Mouse (Mus musculus): ENCODE measurements at regions not wholly inside any gene's neighbourhood (a gene's known extent, or its start where the extent isn't known, plus 50 kb on each side); places are given as distances from the start of the nearest gene placed in this dataset.
A peak's percentile ranks its signal among the peaks of the same experiment; 100 is the strongest.

DNA sequence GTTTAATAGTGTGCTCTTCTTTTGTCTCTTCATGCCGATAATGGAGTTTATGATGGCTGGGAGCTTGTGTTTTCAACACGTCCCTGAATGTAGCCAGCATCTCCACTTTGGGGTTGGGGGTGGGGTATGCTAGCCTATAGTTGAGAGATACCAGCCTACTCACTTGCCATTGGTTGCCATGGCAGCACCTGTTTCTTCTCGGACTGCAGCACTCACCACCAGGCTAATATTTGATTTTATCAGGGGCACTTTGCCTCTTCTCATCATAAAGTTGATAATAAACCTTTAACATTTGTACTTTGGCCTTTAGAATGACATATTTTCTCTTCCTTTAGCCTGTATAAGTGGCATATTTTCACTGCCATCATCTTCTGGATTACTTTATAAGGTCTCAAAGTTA lies 168.9 kb upstream of the Rasgrp1 start:
- Histone ChIP-seq H3K9ac (no peak overlapping the region), H3K4me3 (no peak overlapping the region), H3K36me3 (no peaks in the 10 kb centered on the region), H3K4me1 (no peaks in the 10 kb centered on the region), H3K4me2 (no peak overlapping the region), H3K27me3 (no peaks in the 10 kb centered on the region), H3K9me3 (no peaks in the 10 kb centered on the region), H3K27ac (no peak overlapping the region)
- ATAC-seq (ENCODE audit: insufficient number of reproducible peaks, insufficient read depth, low FRiP score, low TSS enrichment, low read depth): no peak
- WGBS: 83% methylated on average over 3 of the region's 3 CpGs

DNA sequence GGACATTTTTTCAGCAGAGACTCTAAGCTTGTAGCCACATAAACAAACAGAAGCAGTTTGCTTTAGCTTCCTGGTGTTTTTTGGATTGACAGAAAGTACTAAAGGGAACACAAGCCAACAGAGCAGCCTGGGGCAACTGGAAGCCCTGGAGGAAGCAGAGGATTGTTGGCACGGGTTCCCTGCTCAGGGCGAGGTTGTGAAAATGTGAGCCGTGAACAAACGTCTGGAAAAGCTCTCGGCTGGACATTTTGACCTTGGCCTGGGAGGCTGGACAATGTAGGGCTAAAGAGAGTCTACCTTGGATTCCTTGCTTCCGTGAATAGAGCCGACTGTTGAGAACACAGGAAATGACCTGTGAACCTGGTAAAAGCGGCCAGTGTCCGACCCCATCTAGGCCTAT lies 169.8 kb upstream of the Rasgrp1 start:
- Histone ChIP-seq H3K36me3 (no peaks in the 10 kb centered on the region), H3K4me1 (no peaks in the 10 kb centered on the region), H3K4me2 (no peak overlapping the region), H3K27ac (no peak overlapping the region), H3K27me3 (no peaks in the 10 kb centered on the region), H3K9ac (no peak overlapping the region), H3K4me3 (no peak overlapping the region), H3K9me3 (no peaks in the 10 kb centered on the region)
- ATAC-seq (ENCODE audit: insufficient number of reproducible peaks, insufficient read depth, low FRiP score, low TSS enrichment, low read depth): no peak
- WGBS: 34% methylated on average over 9 of the region's 9 CpGs

DNA sequence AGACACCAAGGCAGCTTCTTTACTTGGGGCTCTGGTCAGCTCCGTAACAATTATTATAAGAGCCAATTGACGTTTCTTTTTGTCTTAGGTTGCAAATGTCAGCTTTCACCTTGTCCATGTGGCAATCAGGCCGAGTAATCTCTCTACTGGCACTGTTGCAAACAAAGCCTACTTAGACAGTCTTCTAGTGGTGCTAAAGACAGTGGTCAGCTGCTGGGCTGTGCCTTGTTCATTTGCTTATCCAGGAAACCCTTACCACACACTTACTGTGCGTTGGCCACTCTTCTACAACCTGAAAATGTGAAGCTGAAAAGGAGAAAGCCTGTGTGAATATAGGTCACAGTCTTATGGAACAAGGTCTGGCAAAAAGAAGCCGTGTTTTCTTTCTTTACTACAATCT lies 181.6 kb upstream of the Rasgrp1 start:
- Histone ChIP-seq H3K27ac (no peak overlapping the region), H3K4me1 (no peaks in the 10 kb centered on the region), H3K4me2 (no peak overlapping the region), H3K27me3 (0 out of 2 replicates have a peak, but pooled peaks cover 4% of the 10 kb centered on the region), H3K4me3 (no peak overlapping the region), H3K9me3 (no peaks in the 10 kb centered on the region), H3K36me3 (no peaks in the 10 kb centered on the region), H3K9ac (no peak overlapping the region)
- ATAC-seq (ENCODE audit: insufficient number of reproducible peaks, insufficient read depth, low FRiP score, low TSS enrichment, low read depth): no peak
- WGBS: 79% methylated on average over 5 of the region's 5 CpGs

DNA sequence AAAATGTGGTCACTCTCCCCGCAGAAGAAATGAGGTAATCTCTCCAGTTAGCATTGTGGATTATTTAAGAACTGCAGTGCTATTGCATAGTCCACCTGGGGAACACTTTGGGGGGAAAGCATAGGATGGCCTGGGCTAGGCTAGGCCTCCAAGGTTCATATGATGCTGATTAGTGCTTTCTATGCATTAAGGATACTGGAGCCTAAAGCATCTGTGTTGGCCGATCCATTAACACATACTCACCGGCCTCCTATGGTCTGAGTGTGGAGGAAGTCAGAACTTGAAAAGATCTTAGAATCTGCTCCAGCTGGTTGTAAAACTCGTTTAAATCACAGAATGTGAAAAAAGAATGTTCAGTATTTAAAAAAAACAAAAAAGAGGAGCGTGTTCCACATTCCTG lies 196.1 kb upstream of the Rasgrp1 start:
- WGBS: 42% methylated on average over 5 of the region's 5 CpGs
- ATAC-seq (ENCODE audit: insufficient number of reproducible peaks, insufficient read depth, low FRiP score, low TSS enrichment, low read depth): no peak
- H3K4me2 ChIP-seq: no peak overlapping the region
- H3K36me3 ChIP-seq: no peaks in the 10 kb centered on the region
- 0 out of 2 replicates have a peak, but pooled peaks cover 5% of the 10 kb centered on the region for H3K27me3 ChIP-seq
- H3K9me3 ChIP-seq: no peaks in the 10 kb centered on the region
- no peak overlapping the region for H3K4me3 ChIP-seq
- H3K4me1 ChIP-seq: peaks cover 27% of the 10 kb centered on the region
- no peak overlapping the region for H3K9ac ChIP-seq
- no peak overlapping the region for H3K27ac ChIP-seq

DNA sequence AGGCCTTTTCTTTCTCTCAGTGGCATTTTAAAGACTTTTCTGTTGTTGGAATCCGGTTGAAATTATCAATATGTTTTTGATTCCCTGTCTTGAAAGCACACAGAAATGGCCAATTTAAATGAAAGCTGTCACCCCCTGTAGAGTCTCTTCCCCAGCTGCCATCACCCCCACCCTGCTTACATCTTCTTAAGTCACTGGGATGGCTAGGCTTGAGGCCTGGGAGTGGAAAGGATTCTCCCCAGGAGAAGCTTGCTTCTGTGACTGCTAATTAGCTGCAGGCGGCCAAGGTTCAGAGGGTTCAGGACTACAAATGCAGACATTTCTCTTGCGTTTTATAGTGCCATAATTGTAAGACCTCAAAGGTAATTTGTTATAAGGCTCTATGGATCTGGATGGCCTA lies 196.5 kb upstream of the Rasgrp1 start:
- H3K9me3 ChIP-seq: no peaks in the 10 kb centered on the region
- H3K36me3 ChIP-seq: no peaks in the 10 kb centered on the region
- ATAC-seq (ENCODE audit: insufficient number of reproducible peaks, insufficient read depth, low FRiP score, low TSS enrichment, low read depth): no peak
- H3K4me2 ChIP-seq: no peak overlapping the region
- H3K4me1 ChIP-seq: peaks cover 27% of the 10 kb centered on the region
- H3K4me3 ChIP-seq: no peak overlapping the region
- no peak overlapping the region for H3K9ac ChIP-seq
- 0 out of 2 replicates have a peak overlapping the region, but pooled peaks have one; percentile 16 for H3K27ac ChIP-seq
- WGBS: 23% methylated on average over 3 of the region's 3 CpGs
- 0 out of 2 replicates have a peak, but pooled peaks cover 5% of the 10 kb centered on the region for H3K27me3 ChIP-seq

DNA sequence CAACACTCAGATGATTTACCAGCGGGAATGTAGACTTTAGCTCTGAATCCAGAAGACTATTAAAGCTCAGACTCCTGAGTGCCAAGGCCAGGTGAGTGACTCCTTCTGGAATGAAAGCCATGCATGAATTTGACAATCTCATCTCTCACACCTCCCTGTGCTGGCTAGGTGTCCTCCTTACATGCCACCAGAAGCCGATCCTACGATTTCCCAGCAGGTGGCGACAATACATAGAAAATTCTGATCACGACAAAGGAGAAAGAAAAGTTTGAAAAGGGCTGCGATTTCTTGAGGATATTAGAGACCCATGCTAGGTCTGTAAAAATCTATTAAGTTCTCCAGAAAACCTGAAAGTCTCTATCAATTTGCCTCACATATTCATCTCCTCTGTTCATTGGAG lies 198.7 kb upstream of the Rasgrp1 start:
- H3K4me3 ChIP-seq: no peak overlapping the region
- H3K9ac ChIP-seq: no peak overlapping the region
- peaks cover 27% of the 10 kb centered on the region for H3K4me1 ChIP-seq
- H3K27me3 ChIP-seq: 0 out of 2 replicates have a peak, but pooled peaks cover 5% of the 10 kb centered on the region
- H3K9me3 ChIP-seq: no peaks in the 10 kb centered on the region
- H3K4me2 ChIP-seq: no peak overlapping the region
- 12% methylated on average over 6 of the region's 6 CpGs for WGBS
- no peak overlapping the region for H3K27ac ChIP-seq
- H3K36me3 ChIP-seq: no peaks in the 10 kb centered on the region
- no peak for ATAC-seq (ENCODE audit: insufficient number of reproducible peaks, insufficient read depth, low FRiP score, low TSS enrichment, low read depth)

DNA sequence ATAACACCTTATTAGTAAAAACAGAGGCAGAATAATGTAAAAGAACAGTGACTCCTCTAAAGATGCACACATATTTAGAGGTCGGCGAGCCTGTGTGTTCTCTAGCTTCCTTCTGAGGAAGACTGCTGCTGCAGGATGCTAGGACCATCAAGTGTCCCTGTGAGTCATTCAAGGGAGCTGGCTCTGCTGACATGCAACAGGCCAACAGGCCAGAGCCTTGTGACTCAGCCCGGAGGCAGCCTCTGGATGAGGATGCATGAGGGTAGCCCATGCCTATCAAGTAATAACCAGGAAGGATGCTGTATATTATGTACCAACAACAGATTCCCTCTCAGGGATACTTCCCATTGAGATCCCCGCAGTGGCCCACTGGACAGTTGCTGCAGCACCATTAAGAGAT lies 199.5 kb upstream of the Rasgrp1 start:
- H3K9ac ChIP-seq: no peak overlapping the region
- H3K27ac ChIP-seq: no peak overlapping the region
- ATAC-seq (ENCODE audit: insufficient number of reproducible peaks, insufficient read depth, low FRiP score, low TSS enrichment, low read depth): no peak; the same call in 1 of the 2 replicates
- H3K4me1 ChIP-seq: peaks cover 27% of the 10 kb centered on the region
- no peak overlapping the region for H3K4me2 ChIP-seq
- WGBS: 81% methylated on average over 4 of the region's 4 CpGs
- H3K9me3 ChIP-seq: no peaks in the 10 kb centered on the region
- H3K4me3 ChIP-seq: no peak overlapping the region
- H3K36me3 ChIP-seq: no peaks in the 10 kb centered on the region
- H3K27me3 ChIP-seq: 0 out of 2 replicates have a peak, but pooled peaks cover 5% of the 10 kb centered on the region

DNA sequence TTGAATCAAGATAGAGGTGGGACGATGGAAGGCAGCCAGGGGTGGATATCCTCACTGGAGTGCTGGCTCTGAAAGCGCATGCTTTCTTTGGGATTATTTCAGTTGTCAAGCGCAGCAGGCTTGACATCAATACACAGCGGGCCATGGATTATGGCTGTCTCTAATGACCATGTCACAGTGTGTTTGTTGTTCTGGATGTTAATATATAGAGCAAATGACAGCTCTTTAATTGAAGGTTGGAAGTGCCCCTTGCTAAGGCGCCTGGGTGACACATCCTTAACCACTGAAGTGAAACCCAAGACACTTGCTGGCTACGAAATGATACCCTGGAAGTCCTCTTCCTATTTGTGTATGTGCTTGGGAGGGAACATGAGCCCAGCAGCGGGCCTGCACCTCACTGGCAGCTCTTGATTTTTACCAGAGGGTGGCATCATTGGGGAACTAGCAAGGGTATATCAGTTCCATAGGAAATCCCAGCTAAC lies 200.5 kb upstream of the Rasgrp1 start:
- H3K36me3 ChIP-seq: no peaks in the 10 kb centered on the region
- H3K4me3 ChIP-seq: no peak overlapping the region
- no peak; the same call in 1 of the 2 replicates for ATAC-seq (ENCODE audit: insufficient number of reproducible peaks, insufficient read depth, low FRiP score, low TSS enrichment, low read depth)
- no peak overlapping the region for H3K4me2 ChIP-seq
- H3K27ac ChIP-seq: no peak overlapping the region
- peaks cover 5% of the 10 kb centered on the region; the same call in 1 of the 2 replicates for H3K27me3 ChIP-seq
- no peak overlapping the region for H3K9ac ChIP-seq
- 62% methylated on average over 7 of the region's 7 CpGs for WGBS
- H3K9me3 ChIP-seq: no peaks in the 10 kb centered on the region
- H3K4me1 ChIP-seq: peaks cover 24% of the 10 kb centered on the region

DNA sequence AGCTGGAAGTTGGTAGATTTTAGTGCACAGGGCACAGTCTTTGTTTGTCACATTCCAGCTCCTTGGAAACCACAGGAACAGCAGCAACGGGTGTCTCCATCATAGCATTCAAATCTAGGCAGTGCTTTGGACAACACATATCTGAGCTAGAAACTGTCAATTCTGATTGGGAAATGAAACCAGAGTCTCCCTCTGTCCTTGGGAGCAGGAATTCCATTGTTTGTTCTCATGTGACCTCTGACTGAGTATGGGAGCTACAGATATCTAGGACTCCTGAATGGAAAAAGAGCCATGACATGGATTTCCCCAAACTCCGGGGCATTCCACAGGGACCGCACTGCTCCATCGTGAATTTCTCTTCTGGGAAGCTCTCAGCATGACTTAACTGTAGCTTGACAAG lies 205.5 kb upstream of the Rasgrp1 start:
- no peak overlapping the region for H3K27ac ChIP-seq
- H3K9me3 ChIP-seq: no peaks in the 10 kb centered on the region
- ATAC-seq (ENCODE audit: insufficient number of reproducible peaks, insufficient read depth, low FRiP score, low TSS enrichment, low read depth): no peak
- no peak overlapping the region for H3K4me2 ChIP-seq
- H3K9ac ChIP-seq: no peak overlapping the region
- 84% methylated on average over 4 of the region's 4 CpGs for WGBS
- H3K4me1 ChIP-seq: 0 out of 2 replicates have a peak, but pooled peaks cover 4% of the 10 kb centered on the region
- no peak overlapping the region for H3K4me3 ChIP-seq
- H3K36me3 ChIP-seq: no peaks in the 10 kb centered on the region
- H3K27me3 ChIP-seq: no peaks in the 10 kb centered on the region; the same call in 1 of the 2 replicates

DNA sequence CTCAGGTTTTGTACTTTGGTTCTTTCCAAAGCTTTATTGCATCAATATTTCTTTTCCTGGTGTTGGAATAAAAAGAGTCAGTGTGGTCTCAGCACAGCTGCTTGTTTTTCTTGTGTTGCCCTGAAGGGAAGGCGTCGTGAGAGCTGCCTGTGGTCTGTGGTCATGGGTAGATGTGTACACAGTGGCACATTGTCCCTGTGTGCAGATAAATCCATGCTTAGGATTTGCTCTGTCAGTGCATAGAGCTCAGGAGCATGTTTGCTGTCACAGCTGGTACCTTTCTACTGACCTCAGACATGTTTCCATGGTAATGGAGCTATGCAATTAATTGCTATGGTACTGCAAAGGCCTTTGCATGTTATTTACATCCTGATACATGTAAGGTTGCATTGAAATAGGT lies 213.5 kb upstream of the Rasgrp1 start:
- H3K27ac ChIP-seq: no peak overlapping the region
- no peaks in the 10 kb centered on the region for H3K9me3 ChIP-seq
- no peak for ATAC-seq (ENCODE audit: insufficient number of reproducible peaks, insufficient read depth, low FRiP score, low TSS enrichment, low read depth)
- no peaks in the 10 kb centered on the region for H3K4me1 ChIP-seq
- 41% methylated on average over 2 of the region's 2 CpGs for WGBS
- H3K4me3 ChIP-seq: no peak overlapping the region
- no peaks in the 10 kb centered on the region for H3K27me3 ChIP-seq
- H3K4me2 ChIP-seq: no peak overlapping the region
- H3K36me3 ChIP-seq: no peaks in the 10 kb centered on the region
- H3K9ac ChIP-seq: no peak overlapping the region

DNA sequence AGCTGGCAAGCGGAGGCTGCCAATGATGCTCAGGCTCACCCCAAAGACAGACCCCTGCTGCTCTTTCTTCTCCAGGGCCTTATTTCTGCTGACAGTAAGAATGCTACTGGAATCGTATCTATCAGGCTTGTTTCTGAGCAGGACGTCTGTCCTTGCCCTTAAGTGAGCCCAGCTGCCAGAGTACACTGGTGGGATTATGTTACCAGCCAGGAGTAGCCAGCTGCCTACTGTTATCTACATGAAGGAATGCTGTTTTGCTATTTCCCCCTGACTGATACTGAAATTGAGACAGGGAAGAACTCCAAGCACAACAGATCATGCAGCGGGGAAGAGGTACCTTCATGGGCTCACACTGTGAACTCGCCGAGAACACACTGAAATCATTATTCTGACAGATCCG lies 228.2 kb upstream of the Rasgrp1 start:
- H3K4me3 ChIP-seq: no peak overlapping the region
- ATAC-seq (ENCODE audit: insufficient number of reproducible peaks, insufficient read depth, low FRiP score, low TSS enrichment, low read depth): no peak

DNA sequence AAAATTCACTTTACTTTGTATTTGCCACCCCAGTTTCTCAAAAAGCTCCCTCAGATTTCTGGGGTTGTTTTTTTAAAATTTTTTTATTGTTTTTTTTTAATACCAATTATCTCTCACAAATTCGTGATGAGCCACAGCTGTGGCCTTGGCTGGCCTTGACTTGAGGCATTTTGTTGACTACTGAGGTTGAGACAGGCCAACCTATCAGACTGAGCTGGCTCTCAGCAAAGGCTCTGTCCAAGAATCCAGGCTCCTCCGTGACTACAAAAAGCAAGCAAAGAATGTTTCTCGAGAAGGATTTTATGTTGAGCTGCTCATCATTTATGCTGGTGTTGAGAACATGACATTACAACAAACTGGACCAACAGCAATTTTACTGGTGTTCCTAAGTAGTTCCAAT lies 244.6 kb upstream of the Rasgrp1 start:
- WGBS: 72% methylated on average over 3 of the region's 3 CpGs
- no peak for ATAC-seq (ENCODE audit: insufficient number of reproducible peaks, insufficient read depth, low FRiP score, low TSS enrichment, low read depth)
- Histone ChIP-seq H3K9me3 (0 out of 2 replicates have a peak, but pooled peaks cover 2% of the 10 kb centered on the region), H3K27ac (no peak overlapping the region), H3K4me1 (no peaks in the 10 kb centered on the region), H3K36me3 (no peaks in the 10 kb centered on the region), H3K27me3 (no peaks in the 10 kb centered on the region), H3K9ac (no peak overlapping the region), H3K4me2 (no peak overlapping the region), H3K4me3 (no peak overlapping the region)

More for the DNA sequence above, 228.2 kb upstream of the Rasgrp1 start:
- Histone ChIP-seq H3K9me3 (no peaks in the 10 kb centered on the region), H3K9ac (no peak overlapping the region), H3K27ac (no peak overlapping the region), H3K4me1 (peaks cover 10% of the 10 kb centered on the region), H3K4me2 (no peak overlapping the region), H3K36me3 (no peaks in the 10 kb centered on the region), H3K27me3 (no peaks in the 10 kb centered on the region)
- WGBS: 49% methylated on average over 7 of the region's 7 CpGs
